Mouse (Mus musculus) intestine, postnatal 0 days (tissue): ENCODE data around the gene Tril. TPM values are rescaled to one million over a fixed set of nuclear protein-coding genes. Genes with fewer than 3 reads are reported as not detected.

Experiments
- ATAC-seq: fragments of 200-750 bp; cut with Nextera tagmentation; 2 replicates; pipeline ENCODE4 v1.8.0; 2017; ENCODE audit warnings: mild to moderate bottlenecking, moderate TSS enrichment, moderate library complexity
- H3K27ac ChIP-seq: fragments of 300-500 bp; sonication (generic); 2 replicates; pipeline ENCODE4 v1.5.1; 2014; ENCODE audit warnings: mild to moderate bottlenecking, low read depth, low read length, moderate library complexity
- H3K27me3 ChIP-seq: fragments of 300-500 bp; sonication (generic); replicated peaks from 2 replicates; pipeline ENCODE4 v1.6.1; 2014; ENCODE audit warnings: low read length, mixed read lengths; ENCODE audit not compliant: control insufficient read depth, insufficient read depth
- H3K36me3 ChIP-seq: fragments of 300-500 bp; sonication (generic); 2 replicates; pipeline ENCODE4 v1.6.1; 2014; ENCODE audit warnings: mild to moderate bottlenecking, moderate library complexity; ENCODE audit not compliant: control insufficient read depth, insufficient read depth
- H3K4me1 ChIP-seq: fragments of 300-500 bp; sonication (generic); replicated peaks from 2 replicates; pipeline ENCODE4 v1.6.1; 2014; ENCODE audit warnings: antibody characterized with exemption, low read length, mixed read lengths; ENCODE audit not compliant: control insufficient read depth, insufficient read depth
- H3K4me2 ChIP-seq: fragments of 300-500 bp; sonication (generic); replicated peaks from 2 replicates; pipeline ENCODE4 v1.6.1; 2014; ENCODE audit warnings: low read depth, mild to moderate bottlenecking, moderate library complexity
- H3K4me3 ChIP-seq: fragments of 300-500 bp; sonication (generic); 2 replicates; pipeline ENCODE4 v1.5.1; 2014; ENCODE audit warnings: low read depth, low read length
- H3K9ac ChIP-seq: fragments of 300-500 bp; sonication (generic); 2 replicates; pipeline ENCODE4 v1.6.1; 2014; ENCODE audit warnings: mild to moderate bottlenecking, low read depth, low read length
- H3K9me3 ChIP-seq: fragments of 300-500 bp; sonication (generic); 2 replicates; pipeline ENCODE4 v1.6.1; 2016; ENCODE audit warnings: mixed run types; ENCODE audit not compliant: control insufficient read depth
- CTCF ChIP-seq: sonication (generic); IDR thresholded peaks from 2 replicates; pipeline ENCODE4 v1.5.1; 2016; ENCODE audit warnings: low read depth, mild to moderate bottlenecking, control low read depth, antibody characterized with exemption, moderate library complexity
- WGBS: fragments of 180-500 bp; shearing (Covaris S2); extraction: QIAGEN DNeasy Blood & Tissue Kit; methylation state at CpG from one replicate; pipeline ENCODE4 v1.1.7; 2014; 5-methylcytosine and 5-hydroxymethylcytosine counted together
- polyA plus RNA-seq: library from polyadenylated mRNA; unstranded; fragments of >200 nt; fragmentation: Nextera tagmentation; extraction: Ambion mirVana; gene quantifications from 2 replicates; pipeline ENCODE4 v1.2.1, GENCODE M21; 2015

Tril gene
- polyA plus RNA-seq, 1 experiment from 2014 or later = 5.7 TPM

- no peak overlapping the region for H3K9ac ChIP-seq
- peak; percentile 58 for TF ChIP-seq CTCF
- no peak overlapping the region for H3K4me2 ChIP-seq
- no peaks in the 10 kb centered on the region for H3K36me3 ChIP-seq
- H3K9me3 ChIP-seq = no peaks in the 10 kb centered on the region
- 72% methylated on average over 3 of the region's 3 CpGs for WGBS
- no peak for ATAC-seq
- no peak overlapping the region for H3K27ac ChIP-seq
- no peak overlapping the region for H3K4me3 ChIP-seq
- no peaks in the 10 kb centered on the region for H3K4me1 ChIP-seq
- H3K27me3 ChIP-seq = peaks cover 2% of the 10 kb centered on the region; the same call in 1 of the 2 replicates
Observed at GRCm38 (mm10) chr6:53812242-53812641, 8.4 kb downstream of the Tril start.

DNA sequence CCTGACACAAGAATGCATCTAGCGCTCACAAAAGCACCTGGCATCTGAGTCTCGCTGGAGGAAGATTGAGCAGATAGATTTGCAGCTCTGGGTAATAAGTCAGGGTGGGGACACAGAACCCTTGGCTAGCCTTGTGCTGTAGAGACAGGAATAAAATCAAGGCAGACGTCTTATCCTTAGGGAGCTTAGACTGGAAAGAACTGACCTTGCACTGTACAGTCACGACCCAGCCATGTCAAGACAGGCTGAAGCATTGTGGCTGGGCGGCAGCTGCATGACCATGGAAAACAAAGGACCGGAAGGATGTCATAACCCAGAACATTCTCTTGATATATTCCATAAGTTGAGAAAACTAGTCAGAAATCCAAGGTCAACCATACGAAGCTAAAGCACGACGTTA lies 11.8 kb downstream of the Tril start:
- Histone ChIP-seq H3K4me1 (no peaks in the 10 kb centered on the region), H3K9ac (no peak overlapping the region), H3K27me3 (no peaks in the 10 kb centered on the region), H3K9me3 (no peaks in the 10 kb centered on the region), H3K27ac (no peak overlapping the region), H3K36me3 (no peaks in the 10 kb centered on the region), H3K4me3 (no peak overlapping the region), H3K4me2 (no peak overlapping the region)
- WGBS = 74% methylated on average over 9 of the region's 9 CpGs
- ATAC-seq = no peak
- TF ChIP-seq CTCF = no peak

GRCm38 (mm10) chr6:53807185-53807584 lies 13.4 kb downstream of the Tril start:
- Histone ChIP-seq H3K4me2 (no peak overlapping the region), H3K4me1 (no peaks in the 10 kb centered on the region), H3K4me3 (no peak overlapping the region), H3K27ac (no peak overlapping the region), H3K9me3 (no peaks in the 10 kb centered on the region), H3K9ac (no peak overlapping the region), H3K27me3 (no peaks in the 10 kb centered on the region), H3K36me3 (no peaks in the 10 kb centered on the region)
- no peak for TF ChIP-seq CTCF
- ATAC-seq = no peak
- 68% methylated on average over 3 of the region's 3 CpGs for WGBS

DNA sequence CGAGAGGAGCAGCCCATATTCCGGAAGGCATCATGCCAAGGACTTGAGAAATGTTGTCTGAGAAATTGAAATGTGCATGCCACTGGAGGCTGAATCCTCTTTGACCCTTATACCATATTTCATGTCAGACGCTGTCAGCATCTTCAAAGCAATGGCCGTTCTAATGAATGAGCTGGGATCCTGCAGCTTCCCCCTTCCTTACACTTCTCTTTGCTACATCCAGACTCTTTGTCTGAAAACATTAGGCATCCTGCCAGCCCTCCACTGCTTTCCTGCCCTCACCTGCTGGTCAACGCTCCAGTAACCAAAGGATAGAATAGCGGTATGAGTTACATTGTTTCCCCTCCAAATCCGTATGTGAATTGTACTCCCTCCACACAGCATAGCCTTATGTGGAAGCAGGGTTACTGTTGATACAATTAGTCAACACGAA lies 14.0 kb downstream of the Tril start:
- Histone ChIP-seq H3K9me3 (no peaks in the 10 kb centered on the region), H3K4me1 (no peaks in the 10 kb centered on the region), H3K4me2 (no peak overlapping the region), H3K4me3 (no peak overlapping the region), H3K36me3 (no peaks in the 10 kb centered on the region), H3K27me3 (no peaks in the 10 kb centered on the region), H3K9ac (no peak overlapping the region), H3K27ac (no peak overlapping the region)
- 68% methylated on average over 8 of the region's 8 CpGs for WGBS
- no peak for ATAC-seq
- TF ChIP-seq CTCF = no peak

DNA sequence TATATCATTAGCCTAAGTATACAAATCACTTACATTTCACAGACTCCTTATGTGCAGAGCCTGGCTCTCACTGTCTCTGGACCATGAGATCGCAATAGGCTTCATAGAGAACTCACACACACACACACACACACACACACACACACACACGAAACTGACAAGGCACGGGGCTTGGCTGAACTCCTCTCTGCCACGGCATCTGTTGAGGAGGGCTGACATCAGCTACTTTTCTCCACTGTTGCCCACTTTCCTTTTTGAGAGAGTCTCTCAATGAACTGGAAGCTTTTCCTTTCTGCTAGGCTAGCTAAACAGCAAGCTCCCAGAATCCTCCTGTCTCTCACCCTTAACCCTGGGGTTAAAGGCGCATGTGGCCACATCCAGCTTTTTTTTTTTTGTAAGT lies 14.6 kb downstream of the Tril start:
- 87% methylated on average over 5 of the region's 5 CpGs for WGBS
- no peak for TF ChIP-seq CTCF
- Histone ChIP-seq H3K27ac (no peak overlapping the region), H3K4me3 (no peak overlapping the region), H3K27me3 (no peaks in the 10 kb centered on the region), H3K9ac (no peak overlapping the region), H3K36me3 (no peaks in the 10 kb centered on the region), H3K9me3 (no peaks in the 10 kb centered on the region), H3K4me1 (no peaks in the 10 kb centered on the region), H3K4me2 (no peak overlapping the region)
- no peak for ATAC-seq

DNA sequence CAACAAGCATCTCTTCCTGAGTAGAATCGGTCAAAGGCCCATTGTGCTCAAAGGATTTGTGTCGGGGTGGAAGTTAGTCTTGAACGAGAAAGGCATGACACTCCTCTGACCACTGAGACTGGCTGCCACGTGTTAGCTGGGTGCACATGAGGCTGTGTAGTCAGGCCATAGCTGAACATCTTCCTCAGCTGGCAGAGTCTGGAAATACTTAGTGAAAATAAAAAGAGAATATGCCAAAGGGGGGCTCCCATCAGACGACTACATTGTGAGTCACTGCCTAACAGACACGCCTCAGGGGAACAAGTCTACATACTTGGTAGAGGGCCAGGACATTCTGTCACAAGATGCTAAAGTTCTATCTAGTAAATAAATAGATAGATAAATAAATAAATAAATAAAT lies 16.5 kb downstream of the Tril start:
- no peaks in the 10 kb centered on the region for H3K9me3 ChIP-seq
- H3K4me2 ChIP-seq = no peak overlapping the region
- no peak overlapping the region for H3K27ac ChIP-seq
- H3K27me3 ChIP-seq = no peaks in the 10 kb centered on the region
- H3K36me3 ChIP-seq = no peaks in the 10 kb centered on the region
- ATAC-seq = no peak
- H3K4me1 ChIP-seq = no peaks in the 10 kb centered on the region
- 80% methylated on average over 6 of the region's 6 CpGs for WGBS
- no peak overlapping the region for H3K4me3 ChIP-seq
- TF ChIP-seq CTCF = no peak
- H3K9ac ChIP-seq = no peak overlapping the region

GRCm38 (mm10) chr6:53803551-53803950 lies 17.1 kb downstream of the Tril start:
- no peak overlapping the region for H3K27ac ChIP-seq
- no peak for ATAC-seq
- H3K9ac ChIP-seq = no peak overlapping the region
- 94% methylated on average over 4 of the region's 4 CpGs for WGBS
- no peaks in the 10 kb centered on the region for H3K36me3 ChIP-seq
- no peaks in the 10 kb centered on the region for H3K4me1 ChIP-seq
- H3K27me3 ChIP-seq = no peaks in the 10 kb centered on the region
- TF ChIP-seq CTCF = no peak
- no peak overlapping the region for H3K4me3 ChIP-seq
- no peak overlapping the region for H3K4me2 ChIP-seq
- H3K9me3 ChIP-seq = no peaks in the 10 kb centered on the region
